Mouse (Mus musculus) cerebellum, postnatal 14 days (tissue): ENCODE data around the gene Eif4g1.
A peak's percentile ranks its signal among the peaks of the same experiment; 100 is the strongest.

Experiments used
- DNase-seq, 2 experiments: peaks; one replicate each; pipeline ENCODE4 v3.0.0; 2021; ENCODE audit warnings: mixed read lengths in 2 of 2

The Eif4g1 gene

GRCm38 (mm10) chr16:20672965-20673705 lies 5.0 kb downstream of the Eif4g1 start:
- peak; percentile 71 to 75 for DNase-seq

- DNase-seq = peak; percentile 32 to 33
These were observed 5.7 kb downstream of the Eif4g1 start for GRCm38 (mm10) chr16:20673706-20674303.

- DNase-seq = no peak
These were observed 7.1 kb downstream of the Eif4g1 start for GRCm38 (mm10) chr16:20675213-20675612.

- no peak for DNase-seq
These were observed 8.6 kb downstream of the Eif4g1 start for GRCm38 (mm10) chr16:20676702-20677101.

GRCm38 (mm10) chr16:20677380-20677779 lies 9.3 kb downstream of the Eif4g1 start:
- DNase-seq = no peak

- DNase-seq = peak; percentile 74 to 76
These were observed 10.0 kb downstream of the Eif4g1 start for GRCm38 (mm10) chr16:20677974-20678675.

GRCm38 (mm10) chr16:20690774-20691173 lies 22.7 kb downstream of the Eif4g1 start:
- DNase-seq = no peak

GRCm38 (mm10) chr16:20691617-20692016 lies 23.5 kb downstream of the Eif4g1 start:
- no peak for DNase-seq

GRCm38 (mm10) chr16:20692241-20692965 lies 24.3 kb downstream of the Eif4g1 start:
- DNase-seq = peak in 1 of 2 experiments; percentile 44

GRCm38 (mm10) chr16:20693111-20693701 lies 25.1 kb downstream of the Eif4g1 start, which contains the start of gene Fam131a:
Gene Fam131a (plus strand): TSS chr16:20693241.
- DNase-seq = peak; percentile 95 to 99

- DNase-seq = peak; percentile 78 to 86
These were observed 26.7 kb downstream of the Eif4g1 start for GRCm38 (mm10) chr16:20694781-20695180.

GRCm38 (mm10) chr16:20695622-20696323 lies 27.7 kb downstream of the Eif4g1 start:
- peak; percentile 96 to 97 for DNase-seq

- peak in 1 of 2 experiments; percentile 4 for DNase-seq
These were observed 31.2 kb downstream of the Eif4g1 start for GRCm38 (mm10) chr16:20699266-20699665.

GRCm38 (mm10) chr16:20700036-20700435 lies 31.9 kb downstream of the Eif4g1 start:
- peak; percentile 70 to 77 for DNase-seq

GRCm38 (mm10) chr16:20701316-20701715 lies 33.2 kb downstream of the Eif4g1 start:
- peak in 1 of 2 experiments; percentile 20 for DNase-seq

GRCm38 (mm10) chr16:20701729-20702521 lies 33.8 kb downstream of the Eif4g1 start:
- peak in 1 of 2 experiments; percentile 28 for DNase-seq

GRCm38 (mm10) chr16:20702522-20702893 lies 34.4 kb downstream of the Eif4g1 start:
- DNase-seq = peak; percentile 72 to 82

GRCm38 (mm10) chr16:20703071-20703470 lies 35.0 kb downstream of the Eif4g1 start:
- peak in 1 of 2 experiments; percentile 23 for DNase-seq

GRCm38 (mm10) chr16:20703699-20704400 lies 35.7 kb downstream of the Eif4g1 start:
- DNase-seq = no peak

GRCm38 (mm10) chr16:20705786-20706185 lies 37.7 kb downstream of the Eif4g1 start:
- DNase-seq = peak; percentile 38 to 54
